Mouse (Mus musculus): ENCODE measurements at regions not wholly inside any gene's neighbourhood (a gene's known extent, or its start where the extent isn't known, plus 50 kb on each side); places are given as distances from the start of the nearest gene placed in this dataset.

DNA sequence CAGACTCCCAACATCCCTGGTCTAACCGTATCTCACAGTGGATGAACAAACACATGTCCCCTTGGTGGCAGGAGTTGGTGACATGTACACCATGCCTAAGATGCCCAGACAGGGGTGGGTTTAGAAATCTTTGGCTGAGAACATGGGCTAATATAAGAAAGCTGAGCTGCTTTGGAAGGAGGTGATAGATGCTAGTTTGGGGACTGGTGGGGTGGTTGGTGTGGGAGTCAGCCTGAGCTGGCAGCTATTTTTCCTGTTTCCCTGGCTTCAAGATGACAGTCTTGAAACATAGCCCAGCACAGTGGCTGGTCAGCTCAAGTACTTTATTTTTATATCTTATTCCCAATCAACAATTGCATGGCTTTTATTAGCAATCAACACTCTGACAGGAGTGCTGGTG lies 302.0 kb upstream of the Gjb5 start:
- TF ChIP-seq CTCF (IDR thresholded peaks at IDR 0.05), result no peak
- no peak for TF ChIP-seq EP300 (IDR thresholded peaks at IDR 0.05)

All from lung, postnatal 0 days (tissue).